Mouse (Mus musculus) lung, adult 2 months (tissue): ENCODE measurements around the gene Prim2.

Experiments used
- CTCF ChIP-seq: fragments of 200-500 bp; IDR thresholded peaks from 2 replicates; pipeline ENCODE4 v1.5.1; 2011; ENCODE audit warnings: mild to moderate bottlenecking, low read length, control low read depth; ENCODE audit not compliant: insufficient read depth
- POLR2A ChIP-seq: fragments of 200-500 bp; IDR thresholded peaks from 2 replicates; pipeline ENCODE4 v1.6.1; 2011; ENCODE audit warnings: low read depth, mild to moderate bottlenecking, control low read depth, low read length, borderline replicate concordance; ENCODE audit errors: extremely low read depth

- no peak for TF ChIP-seq POLR2A
- no peak for TF ChIP-seq CTCF
These were observed 167.3 kb downstream of the Prim2 start for GRCm38 (mm10) chr1:33502298-33502697.
